Mouse (Mus musculus): ENCODE measurements around the gene Zfp131.

GRCm38 (mm10) chr13:119723368-119723767 lies 67.3 kb downstream of the Zfp131 start:
- TF ChIP-seq CTCF (IDR thresholded peaks at IDR 0.05; ENCODE audit: borderline replicate concordance, extremely low read depth, insufficient read depth, insufficient read length) (no peak), POLR2A (IDR thresholded peaks at IDR 0.05; ENCODE audit: borderline replicate concordance, extremely low read depth, insufficient read depth, insufficient read length, poor library complexity, severe bottlenecking) (no peak)

All from brain, embryonic 14.5 days (tissue).